Mouse (Mus musculus): ENCODE results near the gene Pak1ip1.
"Not testable (repeated sequence)": the region's sequence is repeated elsewhere in the genome, so short reads cannot be mapped to it uniquely, and the experiment has no call there.

GRCm38 (mm10) chr13:40987608-40988303 is 13.1 kb upstream of the Pak1ip1 start:
- not testable (repeated sequence) for TF ChIP-seq ZNF384 (IDR thresholded peaks at IDR 0.05; ENCODE audit: low read depth, low read length); HCFC1 (IDR thresholded peaks at IDR 0.05; ENCODE audit: borderline replicate concordance, insufficient read depth, low read length); ZC3H11A (IDR thresholded peaks at IDR 0.05; ENCODE audit: borderline replicate concordance, low read depth, low read length)
